Mouse (Mus musculus) ES-Bruce4 (cell line): Measurements from ENCODE around the gene Avil. TPM values are rescaled to one million over a fixed set of nuclear protein-coding genes. Genes with fewer than 3 reads are reported as not detected.

Source experiments
- H3K27ac ChIP-seq: 2 replicates; pipeline ENCODE4 v1.5.1; 2012; ENCODE audit warnings: low read length, inconsistent platforms; ENCODE audit not compliant: insufficient read depth
- H3K27me3 ChIP-seq: 2 replicates; pipeline ENCODE4 v1.6.1; 2012; ENCODE audit warnings: mild to moderate bottlenecking, low read length, inconsistent platforms; ENCODE audit not compliant: control insufficient read depth, poor library complexity, insufficient read depth, severe bottlenecking
- H3K36me3 ChIP-seq: 2 replicates; pipeline ENCODE4 v1.6.1; 2012; ENCODE audit warnings: inconsistent platforms, mild to moderate bottlenecking, low read length, moderate library complexity; ENCODE audit not compliant: control insufficient read depth, poor library complexity, insufficient read depth, severe bottlenecking
- H3K4me1 ChIP-seq: one replicate; pipeline ENCODE4 v1.8.1; 2011; ENCODE audit warnings: low read length; ENCODE audit not compliant: control insufficient read depth, insufficient read depth
- H3K4me3 ChIP-seq: 2 replicates; pipeline ENCODE4 v1.5.1; 2011; ENCODE audit warnings: low read depth, mild to moderate bottlenecking, low read length
- H3K9ac ChIP-seq: 2 replicates; pipeline ENCODE4 v1.6.1; 2012; ENCODE audit warnings: low read depth, mild to moderate bottlenecking, inconsistent platforms; ENCODE audit not compliant: poor library complexity, severe bottlenecking
- H3K9me3 ChIP-seq: replicated peaks from 2 replicates; pipeline ENCODE4 v1.6.1; 2012; ENCODE audit warnings: mild to moderate bottlenecking, low read length, inconsistent platforms; ENCODE audit not compliant: control insufficient read depth, poor library complexity, insufficient read depth, severe bottlenecking
- CTCF ChIP-seq: IDR thresholded peaks from one replicate; pipeline ENCODE4 v1.8.1; 2011; ENCODE audit warnings: low read depth, low read length
- EP300 ChIP-seq: IDR thresholded peaks from 2 replicates; pipeline ENCODE4 v1.6.1; 2011; ENCODE audit warnings: low read depth, low read length; ENCODE audit not compliant: insufficient read depth
- POLR2A ChIP-seq: IDR thresholded peaks from one replicate; pipeline ENCODE4 v1.8.1; 2011; ENCODE audit warnings: low read length; ENCODE audit not compliant: insufficient read depth
- polyA plus RNA-seq: library from polyadenylated mRNA; stranded (reverse); fragments of >200 nt; gene quantifications from 2 replicates; pipeline ENCODE4 v1.2.4, GENCODE M21; 2011; ENCODE audit warnings: low read depth; ENCODE audit not compliant: missing spikeins, insufficient read depth, insufficient read length

Avil gene
- polyA plus RNA-seq, 1 experiment = 0.19 TPM

- peaks cover 16% of the 10 kb centered on the region for H3K4me1 ChIP-seq
- H3K27ac ChIP-seq = no peak overlapping the region
- H3K36me3 ChIP-seq = no peaks in the 10 kb centered on the region
- peak overlapping the region; percentile 96 for H3K9ac ChIP-seq
- H3K27me3 ChIP-seq = no peaks in the 10 kb centered on the region
- no peaks in the 10 kb centered on the region for H3K9me3 ChIP-seq
- H3K4me3 ChIP-seq = peak overlapping the region; percentile 98
- TF ChIP-seq EP300 = 0 out of 2 replicates have a peak, but pooled peaks have one; percentile 39
- TF ChIP-seq CTCF = no peak
Observed at GRCm38 (mm10) chr10:126980221-126980932, 20.1 kb upstream of the Avil start.

GRCm38 (mm10) chr10:126980933-126981530, 19.5 kb upstream of the Avil start:
- TF ChIP-seq CTCF = no peak
- no peak for TF ChIP-seq EP300
- no peak for TF ChIP-seq POLR2A
- H3K9me3 ChIP-seq = no peaks in the 10 kb centered on the region
- H3K9ac ChIP-seq = peak overlapping the region; percentile 96; the same call in 1 of the 2 replicates
- H3K27ac ChIP-seq = no peak overlapping the region
- peak overlapping the region; percentile 98 for H3K4me3 ChIP-seq
- no peaks in the 10 kb centered on the region for H3K27me3 ChIP-seq
- peaks cover 16% of the 10 kb centered on the region for H3K4me1 ChIP-seq
- no peaks in the 10 kb centered on the region for H3K36me3 ChIP-seq

GRCm38 (mm10) chr10:126981746-126982145, 18.8 kb upstream of the Avil start:
- H3K9me3 ChIP-seq = no peaks in the 10 kb centered on the region
- peaks cover 20% of the 10 kb centered on the region for H3K4me1 ChIP-seq
- H3K27me3 ChIP-seq = no peaks in the 10 kb centered on the region
- no peak for TF ChIP-seq EP300
- no peak for TF ChIP-seq CTCF
- TF ChIP-seq POLR2A = no peak
- H3K9ac ChIP-seq = no peak overlapping the region
- H3K36me3 ChIP-seq = no peaks in the 10 kb centered on the region
- H3K4me3 ChIP-seq = no peak overlapping the region
- no peak overlapping the region for H3K27ac ChIP-seq

- H3K36me3 ChIP-seq = no peaks in the 10 kb centered on the region
- peaks cover 23% of the 10 kb centered on the region for H3K4me1 ChIP-seq
- no peaks in the 10 kb centered on the region for H3K9me3 ChIP-seq
- TF ChIP-seq EP300 (no peak), CTCF (no peak), POLR2A (no peak)
- H3K27ac ChIP-seq = no peak overlapping the region
- H3K9ac ChIP-seq = no peak overlapping the region
- no peak overlapping the region for H3K4me3 ChIP-seq
- no peaks in the 10 kb centered on the region for H3K27me3 ChIP-seq
Observed at GRCm38 (mm10) chr10:126983193-126983725, 17.2 kb upstream of the Avil start.

- no peaks in the 10 kb centered on the region for H3K36me3 ChIP-seq
- H3K4me1 ChIP-seq = peaks cover 27% of the 10 kb centered on the region
Observed at GRCm38 (mm10) chr10:126984189-126985004, 16.1 kb upstream of the Avil start.

More at GRCm38 (mm10) chr10:126984189-126985004, 16.1 kb upstream of the Avil start:
- TF ChIP-seq POLR2A (no peak), EP300 (no peak), CTCF (no peak)
- no peak overlapping the region for H3K27ac ChIP-seq
- H3K4me3 ChIP-seq = no peak overlapping the region
- no peaks in the 10 kb centered on the region for H3K9me3 ChIP-seq
- no peak overlapping the region for H3K9ac ChIP-seq
- H3K27me3 ChIP-seq = no peaks in the 10 kb centered on the region
